Mouse (Mus musculus): Measurements from ENCODE around the gene Cmtm5.

- TF ChIP-seq CTCF (IDR thresholded peaks at IDR 0.05; ENCODE audit: low read depth) (no peak), EP300 (IDR thresholded peaks at IDR 0.05; ENCODE audit: low read depth) (no peak)
These were observed 8.9 kb downstream of the Cmtm5 start for GRCm38 (mm10) chr14:54944939-54945338.
